ENCODE assay signal across 23 mouse cellular contexts in genomic region chr3:133321928-133322327, GRCm38 (mm10). TPM values are rescaled to one million over a fixed set of nuclear protein-coding genes. Genes with fewer than 3 reads are reported as not detected.
DNase-seq lines count a peak whose midpoint lies in the region; ATAC-seq and TF ChIP-seq lines count a peak whose summit lies in the region.
"Had no signal": no experiment of that assay in that cellular context is flagged by ENCODE, and none has a peak within 500 bp of the region (broad histone marks: within the 10 kb centered on the region; RNA-seq: fewer than 3 reads in every experiment).

No protein-coding gene starts in this region.

- H3K4me3 ChIP-seq in hindbrain, embryonic 14.5 days (replicated peaks; ENCODE audit: low read length) = no peak overlapping the region
- no peak overlapping the region for H3K4me3 ChIP-seq in hindbrain, embryonic 13.5 days
- no peak overlapping the region for H3K4me3 ChIP-seq in hindbrain, postnatal 0 days (ENCODE audit: low read length)
- H3K4me3 ChIP-seq in hindbrain, embryonic 11.5 days (ENCODE audit: low read depth, low read length) = no peak overlapping the region
- H3K4me3 ChIP-seq in neural tube, embryonic 14.5 days (ENCODE audit: low read depth, low read length) = no peak overlapping the region
- no peak overlapping the region for H3K4me3 ChIP-seq in neural tube, embryonic 15.5 days (replicated peaks)
- H3K4me3 ChIP-seq: embryonic facial prominence, embryonic 13.5 days; embryonic facial prominence, embryonic 15.5 days; erythroblast, embryonic 14.5 days; forebrain, embryonic 10.5 days; forebrain, embryonic 12.5 days had no signal

- H3K27ac ChIP-seq in hindbrain, embryonic 14.5 days = no peak overlapping the region
- H3K27ac ChIP-seq in hindbrain, embryonic 13.5 days = no peak overlapping the region
- H3K27ac ChIP-seq in hindbrain, postnatal 0 days = no peak overlapping the region
- no peak overlapping the region for H3K27ac ChIP-seq in hindbrain, embryonic 11.5 days (ENCODE audit: low read depth, low read length)
- no peak overlapping the region for H3K27ac ChIP-seq in neural tube, embryonic 14.5 days (ENCODE audit: low read depth, low read length)
- H3K27ac ChIP-seq in neural tube, embryonic 15.5 days (replicated peaks) = no peak overlapping the region
- H3K27ac ChIP-seq: embryonic facial prominence, embryonic 13.5 days; embryonic facial prominence, embryonic 15.5 days; forebrain, embryonic 10.5 days; forebrain, embryonic 12.5 days had no signal

- no peaks in the 10 kb centered on the region for H3K9me3 ChIP-seq in hindbrain, embryonic 14.5 days (ENCODE audit: control insufficient read depth, low read length)
- no peaks in the 10 kb centered on the region for H3K9me3 ChIP-seq in hindbrain, embryonic 13.5 days
- H3K9me3 ChIP-seq in hindbrain, postnatal 0 days (ENCODE audit: low read length) = no peaks in the 10 kb centered on the region
- no peaks in the 10 kb centered on the region for H3K9me3 ChIP-seq in hindbrain, embryonic 11.5 days (ENCODE audit: control insufficient read depth, low read length)
- no peaks in the 10 kb centered on the region for H3K9me3 ChIP-seq in neural tube, embryonic 14.5 days (ENCODE audit: control insufficient read depth, low read length)
- H3K9me3 ChIP-seq in neural tube, embryonic 15.5 days (replicated peaks) = no peaks in the 10 kb centered on the region
- H3K9me3 ChIP-seq: embryonic facial prominence, embryonic 13.5 days; embryonic facial prominence, embryonic 15.5 days; forebrain, embryonic 12.5 days had no signal

- H3K36me3 ChIP-seq in hindbrain, embryonic 14.5 days (replicated peaks; ENCODE audit: control insufficient read depth, insufficient read depth) = no peaks in the 10 kb centered on the region; the same call in 1 of the 2 replicates
- H3K36me3 ChIP-seq in hindbrain, embryonic 13.5 days = no peaks in the 10 kb centered on the region; the same call in 1 of the 2 replicates
- H3K36me3 ChIP-seq in hindbrain, postnatal 0 days (ENCODE audit: insufficient read depth, low read length) = no peaks in the 10 kb centered on the region
- 0 out of 2 replicates have a peak, but pooled peaks cover 2% of the 10 kb centered on the region for H3K36me3 ChIP-seq in hindbrain, embryonic 11.5 days (ENCODE audit: control insufficient read depth, insufficient read depth, low read length)
- no peaks in the 10 kb centered on the region; the same call in 1 of the 2 replicates for H3K36me3 ChIP-seq in neural tube, embryonic 14.5 days (ENCODE audit: control insufficient read depth, insufficient read depth, low read length)
- H3K36me3 ChIP-seq in neural tube, embryonic 15.5 days = 0 out of 2 replicates have a peak, but pooled peaks cover 3% of the 10 kb centered on the region
- H3K36me3 ChIP-seq: forebrain, embryonic 12.5 days had no signal

- no peaks in the 10 kb centered on the region for H3K4me1 ChIP-seq in hindbrain, embryonic 14.5 days (replicated peaks; ENCODE audit: control insufficient read depth, insufficient read depth, low read length)
- no peaks in the 10 kb centered on the region for H3K4me1 ChIP-seq in hindbrain, embryonic 13.5 days (replicated peaks)
- no peaks in the 10 kb centered on the region for H3K4me1 ChIP-seq in hindbrain, postnatal 0 days (ENCODE audit: insufficient read depth, low read length)
- no peaks in the 10 kb centered on the region for H3K4me1 ChIP-seq in hindbrain, embryonic 11.5 days (replicated peaks; ENCODE audit: control insufficient read depth, insufficient read depth, low read length)
- H3K4me1 ChIP-seq in neural tube, embryonic 14.5 days (ENCODE audit: control insufficient read depth, insufficient read depth, low read length) = no peaks in the 10 kb centered on the region
- no peaks in the 10 kb centered on the region for H3K4me1 ChIP-seq in neural tube, embryonic 15.5 days
- H3K4me1 ChIP-seq: embryonic facial prominence, embryonic 13.5 days; embryonic facial prominence, embryonic 15.5 days; forebrain, embryonic 10.5 days; forebrain, embryonic 12.5 days had no signal

- H3K9ac ChIP-seq in hindbrain, embryonic 14.5 days = no peak overlapping the region
- no peak overlapping the region for H3K9ac ChIP-seq in hindbrain, embryonic 13.5 days
- H3K9ac ChIP-seq in hindbrain, postnatal 0 days (replicated peaks; ENCODE audit: low read length) = no peak overlapping the region
- no peak overlapping the region for H3K9ac ChIP-seq in hindbrain, embryonic 11.5 days (ENCODE audit: low read depth, low read length)
- H3K9ac ChIP-seq in neural tube, embryonic 14.5 days (replicated peaks; ENCODE audit: low read depth, low read length) = no peak overlapping the region
- H3K9ac ChIP-seq in neural tube, embryonic 15.5 days (replicated peaks) = no peak overlapping the region
- H3K9ac ChIP-seq: embryonic facial prominence, embryonic 13.5 days; embryonic facial prominence, embryonic 15.5 days; forebrain, embryonic 12.5 days had no signal

- H3K4me2 ChIP-seq in hindbrain, embryonic 14.5 days (replicated peaks) = no peak overlapping the region
- no peak overlapping the region for H3K4me2 ChIP-seq in hindbrain, embryonic 13.5 days
- H3K4me2 ChIP-seq in hindbrain, postnatal 0 days (ENCODE audit: low read depth, low read length) = no peak overlapping the region
- no peak overlapping the region for H3K4me2 ChIP-seq in hindbrain, embryonic 11.5 days (replicated peaks; ENCODE audit: low read depth, low read length)
- H3K4me2 ChIP-seq in neural tube, embryonic 14.5 days (ENCODE audit: low read depth, low read length) = no peak overlapping the region
- no peak overlapping the region for H3K4me2 ChIP-seq in neural tube, embryonic 15.5 days
- H3K4me2 ChIP-seq: embryonic facial prominence, embryonic 13.5 days; embryonic facial prominence, embryonic 15.5 days; forebrain, embryonic 12.5 days had no signal

- 76% methylated on average over 10 of the region's 10 CpGs for WGBS in hindbrain, embryonic 14.5 days
- 83% methylated on average over 10 of the region's 10 CpGs for WGBS in hindbrain, embryonic 13.5 days
- WGBS in hindbrain, postnatal 0 days = 79% methylated on average over 10 of the region's 10 CpGs
- 94% methylated on average over 10 of the region's 10 CpGs for WGBS in hindbrain, embryonic 11.5 days
- 69% methylated on average over 10 of the region's 10 CpGs for WGBS in neural tube, embryonic 14.5 days
- 65% methylated on average over 10 of the region's 10 CpGs for WGBS in neural tube, embryonic 15.5 days

- no peak for DNase-seq in hindbrain, embryonic 14.5 days (ENCODE audit: low spot score)
- no peak for DNase-seq in hindbrain, postnatal 0 days (ENCODE audit: low spot score)
- no peak for DNase-seq in hindbrain, embryonic 11.5 days (ENCODE audit: low spot score)
- no peak for DNase-seq in neural tube, embryonic 10.5 days (ENCODE audit: extremely low spot score, low spot score)
- DNase-seq in kidney, postnatal 25 days = no peak
- DNase-seq: adrenal gland, adult 2 months; adrenal gland, postnatal 10 days; adrenal gland, postnatal 25 days; cerebellum, adult 11 months; cerebellum, adult 18-20 months; cerebellum, adult 8-10 months; cerebellum, adult 9-11 months; cerebellum, postnatal 36 days; embryo, embryonic 11 days had no signal

- ATAC-seq in hindbrain, embryonic 14.5 days (ENCODE audit: low FRiP score) = peak; percentile 43; the same call in 1 of the 2 replicates
- ATAC-seq in hindbrain, embryonic 13.5 days (ENCODE audit: low FRiP score) = no peak
- ATAC-seq in hindbrain, postnatal 0 days = peak; percentile 35; the same call in 1 of the 2 replicates
- no peak for ATAC-seq in hindbrain, embryonic 11.5 days (ENCODE audit: low FRiP score)
- peak; percentile 49; the same call in 1 of the 2 replicates for ATAC-seq in neural tube, embryonic 14.5 days (ENCODE audit: low read depth)
- ATAC-seq in neural tube, embryonic 15.5 days (ENCODE audit: low FRiP score) = peak; percentile 35; the same call in 1 of the 2 replicates
- ATAC-seq: forebrain, embryonic 14.5 days had no signal

- no peak for TF ChIP-seq CTCF in hindbrain, postnatal 0 days (IDR thresholded peaks at IDR 0.05; ENCODE audit: low read depth)

- H3K27me3 ChIP-seq in hindbrain, embryonic 14.5 days (ENCODE audit: control insufficient read depth, insufficient read depth, low read length) = no peaks in the 10 kb centered on the region
- H3K27me3 ChIP-seq in hindbrain, embryonic 13.5 days = no peaks in the 10 kb centered on the region
- no peaks in the 10 kb centered on the region for H3K27me3 ChIP-seq in hindbrain, postnatal 0 days (ENCODE audit: insufficient read depth, low read length)
- H3K27me3 ChIP-seq in hindbrain, embryonic 11.5 days (ENCODE audit: control insufficient read depth, insufficient read depth, low read length) = no peaks in the 10 kb centered on the region
- H3K27me3 ChIP-seq in neural tube, embryonic 14.5 days (ENCODE audit: control insufficient read depth, insufficient read depth, low read length) = no peaks in the 10 kb centered on the region
- no peaks in the 10 kb centered on the region for H3K27me3 ChIP-seq in neural tube, embryonic 15.5 days (replicated peaks)
- H3K27me3 ChIP-seq: embryonic facial prominence, embryonic 13.5 days; embryonic facial prominence, embryonic 15.5 days; forebrain, embryonic 12.5 days had no signal

RNA-seq across cellular contexts. Expression of gene Ppa2, which starts 12.0 kb away (rescaled TPM):
- polyA plus RNA-seq in hindbrain, embryonic 14.5 days (2014; fragmentation: Nextera tagmentation; extraction: Ambion mirVana) = 78.2 and 80.1 TPM in 2 replicates
- 75.1 and 78.6 TPM in 2 replicates for polyA plus RNA-seq in hindbrain, embryonic 13.5 days (2015; fragmentation: Nextera tagmentation; extraction: Ambion mirVana)
- total RNA-seq in hindbrain, postnatal 0 days (2014; rRNA removed) = 22.9 and 23.4 TPM in 2 replicates
- 88.2 and 88.6 TPM in 2 replicates for polyA plus RNA-seq in hindbrain, postnatal 0 days (2015; fragmentation: Nextera tagmentation; extraction: Ambion mirVana)
- polyA plus RNA-seq in hindbrain, embryonic 11.5 days (2014; fragmentation: Nextera tagmentation; extraction: Ambion mirVana) = 84.9 and 86.4 TPM in 2 replicates
- polyA plus RNA-seq in neural tube, embryonic 14.5 days (2014; fragmentation: Nextera tagmentation; extraction: Ambion mirVana) = 82.2 and 91.1 TPM in 2 replicates
- polyA plus RNA-seq in neural tube, embryonic 15.5 days (2015; fragmentation: Nextera tagmentation; extraction: Ambion mirVana) = 79.4 and 93.9 TPM in 2 replicates

Comparison
In these comparisons a context has a peak if more than half of its experiments do, and no peak if none do; other contexts are left out.
1. ATAC-seq: peak in hindbrain, embryonic 14.5 days (single experiment), hindbrain, postnatal 0 days (single experiment), neural tube, embryonic 14.5 days (single experiment) and neural tube, embryonic 15.5 days (single experiment); none in hindbrain, embryonic 13.5 days (single experiment) and hindbrain, embryonic 11.5 days (single experiment).